In genomic region chr2:32447264-32447936, GRCm38 (mm10) we compare ENCODE assay signal across 8 mouse cellular contexts. TPM values are rescaled to one million over a fixed set of nuclear protein-coding genes. Genes with fewer than 3 reads are reported as not detected.
DNase-seq lines count a peak whose midpoint lies in the region; ATAC-seq and TF ChIP-seq lines count a peak whose summit lies in the region.

No protein-coding gene starts in this region.

- peak overlapping the region; percentile 68 for H3K9ac ChIP-seq in heart, adult 2 months (ENCODE audit: low read depth, low read length)

- no peak overlapping the region for H3ac ChIP-seq in myocyte (ENCODE audit: control insufficient read depth, insufficient read length)

- no peak for TF ChIP-seq EP300 in heart, adult 2 months (IDR thresholded peaks at IDR 0.05; ENCODE audit: insufficient read depth, low read depth, low read length)

- H3K4me1 ChIP-seq in heart, adult 2 months (ENCODE audit: control insufficient read depth, insufficient read depth, low read length) = peaks cover 9% of the 10 kb centered on the region

- no peak for TF ChIP-seq POLR2A in heart, adult 2 months (IDR thresholded peaks at IDR 0.05; ENCODE audit: insufficient read depth, low read depth, low read length)
- TF ChIP-seq POLR2A in myocyte (IDR thresholded peaks at IDR 0.05; ENCODE audit: insufficient read length, low read depth) = no peak

- peak; percentile 7; the same call in 1 of the 2 replicates for TF ChIP-seq CTCF in heart, adult 2 months (IDR thresholded peaks at IDR 0.05)

- H3K36me3 ChIP-seq in heart, adult 2 months (ENCODE audit: control insufficient read depth, insufficient read depth, low read length) = peaks cover 3% of the 10 kb centered on the region
- no peaks in the 10 kb centered on the region for H3K36me3 ChIP-seq in myocyte (ENCODE audit: control insufficient read depth, insufficient read depth)

- peak overlapping the region; percentile 41 for H3K4me2 ChIP-seq in myocyte (ENCODE audit: low read depth)

- peaks cover under 1% of the 10 kb centered on the region; the same call in 1 of the 2 replicates for H3K79me2 ChIP-seq in heart, adult 2 months (replicated peaks; ENCODE audit: control insufficient read depth, insufficient read depth, low read length)
- H3K79me2 ChIP-seq in myocyte (ENCODE audit: control insufficient read depth, insufficient read depth) = peaks cover 56% of the 10 kb centered on the region

- no peaks in the 10 kb centered on the region for H3K27me3 ChIP-seq in heart, adult 2 months (ENCODE audit: control insufficient read depth, insufficient read depth, low read length)
- no peaks in the 10 kb centered on the region for H3K27me3 ChIP-seq in myocyte (ENCODE audit: control insufficient read depth, insufficient read depth, insufficient read length)

- peak overlapping the region; percentile 82 for H3K27ac ChIP-seq in heart, adult 2 months

- DNase-seq in frontal cortex, postnatal 10 days (ENCODE audit: low spot score in 2 of 2) = no peak
- peak; percentile 87 for DNase-seq in CD4-positive, CD25-positive, alpha-beta regulatory T cell, adult 2 months (ENCODE audit: low read depth, low spot score)
- DNase-seq in heart, adult 2 months = peak; percentile 64 to 66
- DNase-seq in kidney, postnatal 25 days = peak; percentile 39 to 70
- peak; percentile 75 for DNase-seq in thymus, postnatal 4 days
- no peak for DNase-seq in cerebellum, adult 18-20 months

- WGBS in heart, adult 2 months = 8% methylated on average over 9 of the region's 9 CpGs

- H3K4me3 ChIP-seq in heart, adult 2 months = peak overlapping the region; percentile 25
- H3K4me3 ChIP-seq in myocyte = no peak overlapping the region

- intact Hi-C loops in heart, adult 2 months (cut with DNase I) = no loop called here

- ATAC-seq in frontal cortex, adult (ENCODE audit: low TSS enrichment) = peak; percentile 7; the same call in 1 of the 2 replicates

TF ChIP-seq in myocyte, 11 proteins besides CTCF, POLR2A, EP300 and RAD21:
- TF ChIP-seq SRF (IDR thresholded peaks at IDR 0.05; ENCODE audit: control insufficient read depth, insufficient read length, low read depth) = no peak
- no peak for TF ChIP-seq CEBPB (IDR thresholded peaks at IDR 0.05; ENCODE audit: insufficient read depth, poor library complexity, severe bottlenecking)
- no peak for TF ChIP-seq MAX (IDR thresholded peaks at IDR 0.05; ENCODE audit: low read depth)
- TF ChIP-seq E2F4 (IDR thresholded peaks at IDR 0.05; ENCODE audit: insufficient read depth) = no peak
- no peak for TF ChIP-seq POLR2AphosphoS2 (IDR thresholded peaks at IDR 0.05; ENCODE audit: insufficient read length, low read depth)
- TF ChIP-seq TCF12 (IDR thresholded peaks at IDR 0.05; ENCODE audit: insufficient read depth, poor library complexity, severe bottlenecking) = no peak
- no peak for TF ChIP-seq USF1 (IDR thresholded peaks at IDR 0.05; ENCODE audit: low read depth)
- TF ChIP-seq TCF3 (IDR thresholded peaks at IDR 0.05; ENCODE audit: insufficient read length, low read depth) = no peak
- no peak for TF ChIP-seq REST (IDR thresholded peaks at IDR 0.05; ENCODE audit: insufficient read depth, insufficient read length)
- no peak for TF ChIP-seq MYOD1 (IDR thresholded peaks at IDR 0.05; ENCODE audit: control insufficient read depth in 1 of 3, insufficient read length in 2 of 3, low read depth in 2 of 3)

RNA-seq across cellular contexts. Expression of gene Naif1, which starts 2.9 kb away (rescaled TPM):
- total RNA-seq in heart, adult 2 months (2021) = 1 to 10 TPM; 2.8 to 3.4 TPM
- 3.7 and 4.6 TPM in 2 replicates for polyA plus RNA-seq in heart, adult 2 months (2012; rRNA removed)
- polyA plus RNA-seq in myocyte (2012; fragmentation: generic; extraction: Trizol) = 3.0 TPM

RNA-seq across cellular contexts. Expression of gene Slc25a25, which starts 3.8 kb away (rescaled TPM):
- total RNA-seq in heart, adult 2 months (2021) = 10 to 100 TPM in 1 of 2 experiments, 1 to 10 TPM in 1; 8.5 to 10.1 TPM
- 5.7 and 7.3 TPM in 2 replicates for polyA plus RNA-seq in heart, adult 2 months (2012; rRNA removed)
- 9.5 TPM for polyA plus RNA-seq in myocyte (2012; fragmentation: generic; extraction: Trizol)

RNA-seq across cellular contexts. Expression of gene Ptges2, which starts 51.7 kb away (rescaled TPM):
- total RNA-seq in heart, adult 2 months (2021) = 10 to 100 TPM; 58.6 to 68.2 TPM
- 68.8 and 98.5 TPM in 2 replicates for polyA plus RNA-seq in heart, adult 2 months (2012; rRNA removed)
- 50.6 TPM for polyA plus RNA-seq in myocyte (2012; fragmentation: generic; extraction: Trizol)

RNA-seq across cellular contexts. Expression of gene Lcn2, which starts 59.3 kb away (rescaled TPM):
- 1 to 10 TPM; 4.1 to 6.9 TPM for total RNA-seq in heart, adult 2 months (2021)
- polyA plus RNA-seq in heart, adult 2 months (2012; rRNA removed) = 6.6 and 11.3 TPM in 2 replicates
- 0.02 TPM for polyA plus RNA-seq in myocyte (2012; fragmentation: generic; extraction: Trizol)

Comparison
In these comparisons a context has a peak if more than half of its experiments do, and no peak if none do; other contexts are left out.
1. DNase-seq: peak in CD4-positive, CD25-positive, alpha-beta regulatory T cell, adult 2 months (single experiment), heart, adult 2 months (2 of 2), kidney, postnatal 25 days (2 of 2) and thymus, postnatal 4 days (single experiment); none in frontal cortex, postnatal 10 days (0 of 2) and cerebellum, adult 18-20 months (0 of 2).